Mouse (Mus musculus): ENCODE results near the gene Plekhm2. TPM values are rescaled to one million over a fixed set of nuclear protein-coding genes. Genes with fewer than 3 reads are reported as not detected.

Gene Plekhm2
- polyA plus RNA-seq, 1 experiment from 2014 or later, result 3.0 TPM

DNA sequence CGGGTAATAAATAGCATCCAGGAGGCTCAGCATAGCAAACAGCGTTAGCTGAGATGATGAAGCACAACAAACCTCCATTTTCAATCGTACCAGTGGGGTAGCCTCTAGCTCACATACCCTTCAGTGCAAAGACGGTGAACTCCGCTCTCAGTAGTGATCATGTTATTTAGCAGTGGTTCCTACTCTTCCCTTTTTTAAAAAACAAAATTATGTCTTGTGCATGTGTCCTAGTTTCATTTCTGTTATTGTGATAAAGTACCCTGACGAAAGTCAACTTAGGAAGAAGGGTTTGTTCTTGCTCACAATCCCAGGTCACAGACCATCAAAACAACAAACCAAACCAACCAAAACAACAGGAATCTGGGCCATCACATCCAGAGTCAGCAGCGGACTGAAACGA lies 18.7 kb downstream of the Plekhm2 start:
- H3K36me3 ChIP-seq (ENCODE audit: control insufficient read depth, insufficient read depth, low read length), result no peaks in the 10 kb centered on the region
- H3K9ac ChIP-seq (ENCODE audit: low read length), result no peak overlapping the region
- H3K27ac ChIP-seq (ENCODE audit: low read depth, low read length), result no peak overlapping the region
- no peaks in the 10 kb centered on the region for H3K9me3 ChIP-seq (ENCODE audit: control insufficient read depth, low read length)
- 94% methylated on average over 8 of the region's 8 CpGs for WGBS
- H3K27me3 ChIP-seq (ENCODE audit: control insufficient read depth, insufficient read depth, low read length), result no peaks in the 10 kb centered on the region
- ATAC-seq (ENCODE audit: low FRiP score), result no peak
- no peaks in the 10 kb centered on the region for H3K4me1 ChIP-seq (ENCODE audit: control insufficient read depth, insufficient read depth, low read length)
- no peak overlapping the region for H3K4me2 ChIP-seq
- H3K4me3 ChIP-seq (ENCODE audit: low read depth, low read length), result no peak overlapping the region
- DNase-seq (ENCODE audit: low spot score, missing footprints), result no peak

DNA sequence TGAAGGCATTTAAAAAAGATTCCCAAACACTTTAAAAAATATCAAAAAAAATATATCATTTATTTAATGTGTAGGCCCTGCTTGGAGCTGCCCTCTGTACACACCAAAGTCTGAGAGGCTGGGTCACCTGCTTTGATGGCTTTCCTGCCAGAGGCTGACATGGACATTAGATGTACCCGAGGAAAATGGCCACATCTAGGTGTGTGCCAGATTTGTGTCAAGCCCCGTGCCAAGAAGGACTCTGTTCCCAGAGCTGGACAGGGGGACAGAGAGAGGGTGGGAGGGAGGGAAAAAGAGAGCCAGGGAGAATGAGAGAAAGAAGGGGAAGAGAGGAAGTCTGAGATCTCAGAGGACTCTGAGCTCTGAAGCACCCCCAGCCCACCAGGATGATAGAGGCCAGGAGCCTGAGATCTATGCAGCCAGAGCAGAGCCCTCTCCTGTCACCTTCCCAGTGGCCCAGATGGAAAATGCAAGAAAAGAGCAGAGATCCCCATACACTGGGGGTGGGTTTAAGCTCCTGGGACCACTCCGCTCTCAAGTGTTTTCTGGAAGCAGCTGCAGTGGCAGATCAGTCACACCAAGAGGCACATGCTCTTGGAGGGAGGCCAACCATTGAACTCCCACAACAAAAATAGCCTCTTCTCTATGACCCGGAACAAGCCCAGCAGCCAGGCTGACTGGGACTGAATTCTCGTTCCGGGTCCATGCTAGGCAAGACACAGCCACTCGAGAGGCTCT lies 21.4 kb downstream of the Plekhm2 start:
- no peak overlapping the region for H3K27ac ChIP-seq (ENCODE audit: low read depth, low read length)
- no peaks in the 10 kb centered on the region for H3K9me3 ChIP-seq (ENCODE audit: control insufficient read depth, low read length)
- H3K9ac ChIP-seq (ENCODE audit: low read length), result no peak overlapping the region
- ATAC-seq (ENCODE audit: low FRiP score) (no peak), DNase-seq (ENCODE audit: low spot score, missing footprints) (no peak)
- no peaks in the 10 kb centered on the region for H3K4me1 ChIP-seq (ENCODE audit: control insufficient read depth, insufficient read depth, low read length)
- peaks cover 2% of the 10 kb centered on the region; the same call in 1 of the 2 replicates for H3K36me3 ChIP-seq (ENCODE audit: control insufficient read depth, insufficient read depth, low read length)
- H3K4me3 ChIP-seq (ENCODE audit: low read depth, low read length), result no peak overlapping the region
- WGBS, result 71% methylated on average over 7 of the region's 7 CpGs
- no peak overlapping the region for H3K4me2 ChIP-seq
- no peaks in the 10 kb centered on the region for H3K27me3 ChIP-seq (ENCODE audit: control insufficient read depth, insufficient read depth, low read length)

DNA sequence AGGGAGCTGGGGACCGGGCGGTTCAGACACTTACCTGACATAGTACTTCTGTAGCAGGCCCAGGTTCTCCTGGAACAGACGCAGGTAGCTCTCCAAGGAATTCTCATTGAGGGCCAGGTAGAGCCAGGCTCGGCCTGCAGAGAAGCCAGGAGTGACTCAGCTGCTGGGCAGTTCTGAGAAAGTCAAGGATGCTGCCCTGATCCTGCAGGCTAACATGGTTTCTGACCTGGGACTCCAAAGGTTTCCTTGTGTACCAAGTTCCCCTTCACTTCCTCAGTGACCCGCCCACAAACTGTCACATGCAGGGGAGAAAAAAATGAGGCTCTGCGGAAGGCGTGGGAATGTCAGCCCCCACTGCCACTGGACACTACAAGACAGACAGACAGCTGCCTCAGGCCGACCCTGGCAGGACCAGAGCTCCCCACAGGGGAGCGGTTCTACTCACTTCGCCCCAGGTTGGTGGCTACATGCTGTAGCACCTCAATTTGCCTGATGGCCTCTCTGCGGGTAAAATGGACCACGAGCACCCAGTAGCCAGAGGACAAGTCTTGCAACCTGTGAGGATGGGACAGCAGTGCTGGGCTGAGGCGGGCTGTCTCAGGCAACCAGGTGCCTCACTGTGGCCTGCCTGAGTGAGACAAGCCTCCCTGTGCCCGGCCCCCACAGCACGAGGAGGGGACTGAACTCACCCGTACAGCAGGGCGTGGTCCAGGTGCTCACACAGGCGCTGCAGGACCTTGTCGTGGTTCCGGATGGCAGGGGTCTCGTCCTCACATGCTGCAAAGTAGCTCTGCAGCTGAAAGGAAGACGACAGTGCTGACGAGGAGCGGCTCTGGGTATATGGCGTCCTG lies 22.5 kb downstream of the Plekhm2 start:
- Histone ChIP-seq H3K4me3 (ENCODE audit: low read depth, low read length) (no peak overlapping the region), H3K27me3 (ENCODE audit: control insufficient read depth, insufficient read depth, low read length) (no peaks in the 10 kb centered on the region), H3K4me1 (ENCODE audit: control insufficient read depth, insufficient read depth, low read length) (no peaks in the 10 kb centered on the region), H3K4me2 (no peak overlapping the region), H3K9ac (ENCODE audit: low read length) (no peak overlapping the region), H3K36me3 (ENCODE audit: control insufficient read depth, insufficient read depth, low read length) (peaks cover 2% of the 10 kb centered on the region; the same call in 1 of the 2 replicates), H3K9me3 (ENCODE audit: control insufficient read depth, low read length) (no peaks in the 10 kb centered on the region), H3K27ac (ENCODE audit: low read depth, low read length) (no peak overlapping the region)
- ATAC-seq (ENCODE audit: low FRiP score), result no peak
- WGBS, result 89% methylated on average over 25 of the region's 25 CpGs
- no peak for DNase-seq (ENCODE audit: low spot score, missing footprints)

DNA sequence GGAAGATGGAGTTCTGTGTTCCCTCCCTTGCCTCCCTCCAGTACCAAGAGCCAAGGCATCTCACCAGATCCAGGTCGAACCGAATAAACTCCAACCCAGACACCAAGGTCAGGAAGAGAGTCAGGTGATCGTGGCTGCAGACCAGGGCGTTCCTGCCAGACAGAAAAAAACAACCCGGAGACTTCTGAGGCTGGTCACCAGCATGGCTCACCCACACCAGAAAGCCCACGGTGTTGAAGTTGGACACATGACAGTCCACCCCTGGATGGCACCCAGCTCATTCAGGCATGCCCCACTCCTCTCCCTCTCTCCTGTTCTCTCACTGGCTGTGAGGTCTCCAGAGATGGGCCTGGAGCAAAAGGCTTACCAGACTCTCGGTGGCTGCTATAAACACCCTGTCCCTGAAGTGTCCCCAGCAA lies 23.3 kb downstream of the Plekhm2 start:
- Histone ChIP-seq H3K27ac (ENCODE audit: low read depth, low read length) (no peak overlapping the region), H3K9ac (ENCODE audit: low read length) (no peak overlapping the region), H3K36me3 (ENCODE audit: control insufficient read depth, insufficient read depth, low read length) (peaks cover 2% of the 10 kb centered on the region; the same call in 1 of the 2 replicates), H3K4me3 (ENCODE audit: low read depth, low read length) (no peak overlapping the region), H3K27me3 (ENCODE audit: control insufficient read depth, insufficient read depth, low read length) (no peaks in the 10 kb centered on the region), H3K4me2 (no peak overlapping the region), H3K9me3 (ENCODE audit: control insufficient read depth, low read length) (no peaks in the 10 kb centered on the region), H3K4me1 (ENCODE audit: control insufficient read depth, insufficient read depth, low read length) (no peaks in the 10 kb centered on the region)
- DNase-seq (ENCODE audit: low spot score, missing footprints) (no peak), ATAC-seq (ENCODE audit: low FRiP score) (no peak)
- WGBS, result 86% methylated on average over 7 of the region's 7 CpGs

DNA sequence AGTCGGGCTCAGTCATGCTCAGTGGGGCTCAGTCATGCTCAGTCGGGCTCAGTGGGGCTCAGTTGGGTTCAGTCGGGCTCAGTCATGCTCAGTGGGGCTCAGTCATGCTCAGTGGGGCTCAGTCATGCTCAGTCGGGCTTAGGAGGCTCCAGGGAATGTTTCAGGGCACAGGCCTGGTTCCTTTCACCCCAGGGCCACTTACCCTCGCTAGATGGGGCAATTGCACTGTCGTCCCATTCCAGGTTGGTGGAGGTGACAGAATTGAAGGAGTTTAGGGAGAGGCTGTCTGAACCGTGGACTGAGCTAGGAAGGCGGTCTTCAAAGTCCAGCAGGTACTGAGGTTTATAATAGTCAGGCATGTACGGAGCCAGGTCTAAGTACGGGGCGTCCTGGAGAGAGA lies 25.2 kb downstream of the Plekhm2 start:
- H3K4me1 ChIP-seq (ENCODE audit: control insufficient read depth, insufficient read depth, low read length), result no peaks in the 10 kb centered on the region

DNA sequence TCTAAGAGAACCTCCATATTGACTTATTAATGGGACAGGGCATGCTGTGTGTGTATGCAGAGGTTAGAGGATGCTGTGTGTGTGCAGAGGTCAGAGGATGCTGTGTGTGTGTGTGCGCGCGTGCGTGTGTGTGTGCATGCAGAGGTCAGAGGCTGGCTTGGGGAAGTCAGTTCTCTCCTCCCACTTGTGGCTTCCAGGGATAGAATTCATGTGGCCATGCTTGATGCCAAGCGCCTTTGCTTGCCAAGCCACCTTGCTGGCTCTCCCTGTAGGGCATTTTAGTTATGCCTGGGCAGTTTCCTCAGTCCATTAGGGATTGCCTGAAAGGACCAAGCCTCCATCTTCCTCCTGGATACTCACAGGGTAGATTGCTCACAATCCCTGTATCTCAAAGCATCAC lies 28.0 kb downstream of the Plekhm2 start:
- Histone ChIP-seq H3K27me3 (ENCODE audit: control insufficient read depth, insufficient read depth, low read length) (no peaks in the 10 kb centered on the region), H3K9ac (ENCODE audit: low read length) (no peak overlapping the region), H3K4me1 (ENCODE audit: control insufficient read depth, insufficient read depth, low read length) (no peaks in the 10 kb centered on the region), H3K9me3 (ENCODE audit: control insufficient read depth, low read length) (no peaks in the 10 kb centered on the region), H3K4me3 (ENCODE audit: low read depth, low read length) (no peak overlapping the region), H3K4me2 (no peak overlapping the region), H3K27ac (ENCODE audit: low read depth, low read length) (no peak overlapping the region), H3K36me3 (ENCODE audit: control insufficient read depth, insufficient read depth, low read length) (peaks cover 12% of the 10 kb centered on the region)
- ATAC-seq (ENCODE audit: low FRiP score) (no peak), DNase-seq (ENCODE audit: low spot score, missing footprints) (no peak)
- WGBS, result 86% methylated on average over 5 of the region's 5 CpGs

More for the DNA sequence above, 25.2 kb downstream of the Plekhm2 start:
- 55% methylated on average over 11 of the region's 11 CpGs for WGBS
- DNase-seq (ENCODE audit: low spot score, missing footprints), result no peak
- no peak overlapping the region for H3K4me3 ChIP-seq (ENCODE audit: low read depth, low read length)
- H3K27me3 ChIP-seq (ENCODE audit: control insufficient read depth, insufficient read depth, low read length), result no peaks in the 10 kb centered on the region
- H3K9ac ChIP-seq (ENCODE audit: low read length), result no peak overlapping the region
- no peaks in the 10 kb centered on the region for H3K9me3 ChIP-seq (ENCODE audit: control insufficient read depth, low read length)
- no peak overlapping the region for H3K4me2 ChIP-seq
- ATAC-seq (ENCODE audit: low FRiP score), result no peak
- H3K36me3 ChIP-seq (ENCODE audit: control insufficient read depth, insufficient read depth, low read length), result peaks cover 2% of the 10 kb centered on the region; the same call in 1 of the 2 replicates
- no peak overlapping the region for H3K27ac ChIP-seq (ENCODE audit: low read depth, low read length)

DNA sequence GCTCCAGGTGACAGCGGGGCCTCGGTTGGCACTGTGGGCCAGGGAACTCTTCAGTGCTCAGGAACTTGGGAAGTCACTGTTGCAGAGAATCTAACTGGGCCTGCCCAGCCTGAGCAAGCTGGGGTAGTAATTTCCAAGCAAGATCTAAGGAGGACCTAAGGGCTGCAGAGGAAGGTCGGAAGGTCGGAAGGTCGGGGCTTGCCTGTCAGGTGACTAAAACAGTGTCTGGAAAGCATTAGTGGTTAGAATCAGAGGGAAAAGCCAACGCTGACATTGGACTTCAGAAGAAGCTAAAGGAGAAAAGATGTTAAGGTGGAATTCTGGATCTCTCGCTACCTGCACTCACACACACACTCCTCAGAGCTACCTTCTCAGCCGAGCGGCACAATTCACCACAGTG lies 28.7 kb downstream of the Plekhm2 start:
- H3K27ac ChIP-seq (ENCODE audit: low read depth, low read length), result no peak overlapping the region
- H3K27me3 ChIP-seq (ENCODE audit: control insufficient read depth, insufficient read depth, low read length), result no peaks in the 10 kb centered on the region
- H3K4me1 ChIP-seq (ENCODE audit: control insufficient read depth, insufficient read depth, low read length), result no peaks in the 10 kb centered on the region
- DNase-seq (ENCODE audit: low spot score, missing footprints) (no peak), ATAC-seq (ENCODE audit: low FRiP score) (no peak)
- peaks cover 17% of the 10 kb centered on the region for H3K36me3 ChIP-seq (ENCODE audit: control insufficient read depth, insufficient read depth, low read length)
- no peak overlapping the region for H3K4me3 ChIP-seq (ENCODE audit: low read depth, low read length)
- no peaks in the 10 kb centered on the region for H3K9me3 ChIP-seq (ENCODE audit: control insufficient read depth, low read length)
- H3K4me2 ChIP-seq, result no peak overlapping the region
- no peak overlapping the region for H3K9ac ChIP-seq (ENCODE audit: low read length)
- 79% methylated on average over 9 of the region's 9 CpGs for WGBS

DNA sequence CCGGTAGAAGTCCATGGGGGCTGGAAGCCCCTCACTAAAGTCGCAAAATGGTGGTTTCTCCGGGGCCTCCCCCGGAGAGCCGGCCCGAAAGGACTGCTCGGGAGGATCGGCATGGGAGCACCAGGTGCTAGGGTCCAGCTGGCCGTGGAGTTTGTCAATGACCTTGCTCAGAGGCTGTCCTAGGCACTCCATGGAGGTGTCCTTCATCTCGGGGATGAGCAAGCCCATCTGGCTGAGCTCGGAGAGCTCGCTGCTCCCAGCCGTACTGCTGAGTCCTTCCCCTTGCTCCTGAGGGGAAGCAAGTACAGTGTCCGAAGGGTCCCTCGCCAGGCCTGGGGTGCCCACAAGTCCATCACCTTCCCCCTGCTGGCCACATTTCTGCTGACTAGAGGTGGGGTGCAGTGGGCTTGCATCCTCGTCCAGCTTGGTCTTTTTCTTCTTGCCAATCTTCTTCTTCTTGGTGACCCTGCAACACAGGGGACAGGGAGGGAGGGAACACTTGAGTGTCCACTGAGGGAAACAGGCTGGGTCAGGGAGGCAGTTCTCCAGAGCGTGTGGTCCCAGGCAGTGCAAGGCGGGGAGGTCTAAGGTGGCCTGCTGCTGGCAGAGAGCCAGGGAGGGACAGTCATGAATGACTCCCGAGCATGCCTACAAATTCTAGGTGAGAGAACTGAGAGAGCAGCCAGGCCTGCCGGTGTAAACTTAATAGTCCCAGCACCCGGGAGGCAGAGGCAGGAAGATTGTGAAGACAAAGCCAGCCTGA lies 32.4 kb downstream of the Plekhm2 start:
- DNase-seq (ENCODE audit: low spot score, missing footprints) (no peak), ATAC-seq (ENCODE audit: low FRiP score) (no peak)
- H3K4me3 ChIP-seq (ENCODE audit: low read depth, low read length), result no peak overlapping the region
- H3K4me1 ChIP-seq (ENCODE audit: control insufficient read depth, insufficient read depth, low read length), result no peaks in the 10 kb centered on the region
- no peaks in the 10 kb centered on the region for H3K9me3 ChIP-seq (ENCODE audit: control insufficient read depth, low read length)
- no peak overlapping the region for H3K4me2 ChIP-seq
- H3K27me3 ChIP-seq (ENCODE audit: control insufficient read depth, insufficient read depth, low read length), result no peaks in the 10 kb centered on the region
- 95% methylated on average over 21 of the region's 21 CpGs for WGBS
- no peak overlapping the region for H3K9ac ChIP-seq (ENCODE audit: low read length)
- peaks cover 30% of the 10 kb centered on the region for H3K36me3 ChIP-seq (ENCODE audit: control insufficient read depth, insufficient read depth, low read length)
- no peak overlapping the region for H3K27ac ChIP-seq (ENCODE audit: low read depth, low read length)

All from midbrain, embryonic 11.5 days (tissue).